Mouse (Mus musculus): ENCODE results near the gene Sh3rf3.

Gene Sh3rf3

DNA sequence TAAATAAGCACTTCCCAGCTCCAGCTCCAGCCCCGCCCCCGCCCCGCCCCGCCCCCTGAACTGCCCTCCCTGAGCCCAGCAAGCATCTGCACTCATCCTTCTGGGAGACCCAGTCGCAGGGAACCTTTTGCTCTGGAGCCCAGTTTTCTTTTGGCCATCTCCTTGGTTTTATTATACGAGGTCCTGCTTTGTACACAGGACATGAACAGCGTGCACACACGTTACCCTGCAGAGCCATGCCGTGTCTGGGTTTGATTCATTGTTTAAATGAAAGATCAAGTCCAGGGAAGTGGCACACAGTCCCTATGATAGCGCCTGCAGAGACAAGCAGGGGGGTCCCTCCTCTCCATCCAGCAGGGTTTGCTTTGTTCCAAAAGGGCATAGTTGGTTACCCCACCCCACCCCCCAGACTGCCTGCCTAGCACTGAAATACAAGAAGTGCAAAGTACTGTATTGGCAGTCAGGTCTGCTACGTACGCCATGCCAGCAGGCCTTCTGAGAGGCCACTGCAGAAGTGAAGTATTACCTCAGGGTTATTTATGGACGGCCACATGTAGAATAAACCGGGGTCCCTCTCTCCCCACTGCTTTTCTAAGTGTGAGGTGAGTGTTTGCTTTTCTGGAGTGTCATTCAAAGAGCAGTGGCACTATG, 41.5 kb downstream of the Sh3rf3 start:
- peak; percentile 3 for DNase-seq (ENCODE audit: low read depth, low spot score)

- no peak for DNase-seq (ENCODE audit: low read depth, low spot score)
Measured at GRCm38 (mm10) chr10:58855199-58855751, 42.1 kb downstream of the Sh3rf3 start.

GRCm38 (mm10) chr10:58855814-58856213, 42.7 kb downstream of the Sh3rf3 start:
- no peak for DNase-seq (ENCODE audit: low read depth, low spot score)

GRCm38 (mm10) chr10:58856742-58857141, 43.6 kb downstream of the Sh3rf3 start:
- DNase-seq (ENCODE audit: low read depth, low spot score), result no peak

- no peak for DNase-seq (ENCODE audit: low read depth, low spot score)
Measured at GRCm38 (mm10) chr10:58864735-58865134, 51.6 kb downstream of the Sh3rf3 start.

DNA sequence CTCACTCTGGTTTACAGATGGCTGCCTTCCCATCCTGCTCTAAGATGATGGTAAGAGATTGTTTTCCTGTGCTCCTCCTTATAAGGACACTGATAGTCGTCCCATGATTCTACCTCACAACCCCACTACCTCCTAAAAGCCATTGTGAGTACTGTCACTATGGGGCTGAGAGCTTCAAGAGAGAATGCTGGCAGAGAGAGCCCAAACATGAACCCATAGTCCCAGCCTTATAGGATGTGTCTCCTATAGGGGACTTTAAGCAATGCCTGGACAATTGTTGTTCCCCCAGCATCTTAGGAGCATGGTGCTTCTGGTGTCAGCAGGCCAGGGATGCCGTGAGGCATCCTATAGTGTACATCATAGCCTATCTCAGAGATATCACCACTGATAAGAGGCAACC, 54.4 kb downstream of the Sh3rf3 start:
- no peak for DNase-seq (ENCODE audit: low read depth, low spot score)

DNA sequence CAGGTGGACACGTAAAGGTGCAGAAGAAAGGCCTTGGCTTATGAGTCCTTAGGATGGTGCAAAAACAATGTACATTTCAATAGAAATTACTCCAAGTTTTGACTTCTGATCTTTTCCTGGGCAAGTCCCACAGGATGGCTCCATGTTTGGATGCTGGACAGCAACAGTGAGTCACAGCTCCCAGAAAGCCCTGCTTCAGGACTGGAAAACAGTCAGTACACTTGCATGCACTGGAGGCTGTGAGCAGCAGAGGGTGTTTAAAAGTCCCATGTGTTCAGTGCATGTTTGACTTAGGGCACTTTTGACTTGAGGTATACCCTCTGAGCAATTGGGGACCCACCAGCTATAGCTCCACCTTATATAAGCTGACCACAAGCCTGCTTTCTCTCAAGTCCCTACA, 56.7 kb downstream of the Sh3rf3 start:
- no peak for DNase-seq (ENCODE audit: low read depth, low spot score)

- DNase-seq (ENCODE audit: low read depth, low spot score), result no peak
Measured at GRCm38 (mm10) chr10:58871149-58871820, 58.1 kb downstream of the Sh3rf3 start.

DNA sequence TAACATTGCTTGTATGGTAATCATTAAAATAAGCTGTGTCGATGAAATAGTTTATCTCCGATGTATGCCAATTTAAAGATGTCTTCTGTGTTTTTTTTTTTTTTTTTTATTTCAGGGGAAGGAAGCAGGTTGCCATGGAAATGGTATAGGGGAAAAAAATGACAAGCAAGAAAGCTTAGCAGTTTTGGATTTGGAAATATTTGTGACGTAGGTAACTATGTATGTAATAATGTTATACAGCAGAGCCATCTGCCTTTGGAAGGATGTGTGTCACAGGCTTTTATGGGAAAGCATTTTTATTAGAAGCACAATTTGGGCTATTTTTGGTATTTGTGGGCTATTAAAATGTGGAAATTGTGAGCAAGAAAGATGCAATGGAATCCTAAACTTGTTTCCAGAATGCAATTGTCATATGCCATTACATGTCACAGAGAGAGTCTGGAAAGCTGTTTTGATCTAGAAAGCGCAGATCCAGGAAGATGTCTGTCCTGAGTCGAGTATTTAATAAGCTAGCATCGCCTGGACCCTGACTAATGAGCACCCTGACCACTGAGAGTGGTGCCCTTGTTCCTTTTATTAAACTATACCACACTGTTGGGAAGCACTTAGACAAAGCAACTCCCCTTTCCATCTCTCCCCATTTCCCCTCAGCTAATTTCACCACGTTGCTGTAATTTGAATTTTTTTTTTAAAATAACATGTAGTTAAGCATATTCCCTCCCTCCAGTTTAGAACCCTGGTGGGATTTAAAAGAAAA, 58.8 kb downstream of the Sh3rf3 start:
- DNase-seq (ENCODE audit: low read depth, low spot score), result no peak

DNA sequence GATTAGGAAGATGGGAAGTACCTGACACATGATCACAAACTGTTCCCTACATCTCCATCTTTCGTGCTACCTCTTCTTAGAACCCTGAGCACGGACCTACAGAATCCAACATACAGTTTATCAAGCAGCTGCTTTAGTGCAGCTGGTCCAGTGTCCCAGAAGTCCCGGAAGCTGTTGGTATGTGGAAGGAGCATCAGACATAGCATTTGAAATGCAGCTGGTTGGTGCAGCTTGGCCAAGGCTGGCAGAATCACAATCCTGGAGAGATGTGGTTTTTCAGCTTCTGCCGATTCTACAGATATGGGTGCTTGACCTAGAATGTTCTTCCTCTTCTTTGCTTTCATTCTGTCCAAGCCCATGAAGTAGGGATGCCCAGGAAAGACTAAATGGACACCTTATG, 64.7 kb downstream of the Sh3rf3 start:
- no peak for DNase-seq (ENCODE audit: low read depth, low spot score)

- peak; percentile 52 for DNase-seq (ENCODE audit: low read depth, low spot score)
Measured at GRCm38 (mm10) chr10:58878636-58879035, 65.5 kb downstream of the Sh3rf3 start.

DNA sequence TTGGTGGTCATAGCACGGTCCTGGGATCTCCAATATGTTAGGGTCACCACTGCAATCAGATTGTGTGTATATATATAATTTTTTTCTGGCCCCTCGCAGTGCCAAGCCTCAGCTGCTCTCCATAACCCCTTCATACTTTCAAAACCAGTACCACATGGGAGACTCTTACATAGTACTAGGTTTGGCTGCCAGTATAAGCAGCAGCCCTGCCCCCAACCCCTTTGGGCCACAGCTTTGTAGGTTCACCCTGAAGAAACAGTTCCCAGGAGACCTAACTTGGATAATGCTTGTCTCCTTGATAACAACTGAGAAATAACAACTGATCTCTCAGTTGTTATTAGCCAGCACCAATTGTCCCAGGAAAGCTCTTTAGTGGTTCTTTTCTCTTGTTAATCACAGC, 69.6 kb downstream of the Sh3rf3 start:
- DNase-seq (ENCODE audit: low read depth, low spot score), result no peak

- DNase-seq (ENCODE audit: low read depth, low spot score), result no peak
Measured at GRCm38 (mm10) chr10:58885351-58885750, 72.2 kb downstream of the Sh3rf3 start.

DNA sequence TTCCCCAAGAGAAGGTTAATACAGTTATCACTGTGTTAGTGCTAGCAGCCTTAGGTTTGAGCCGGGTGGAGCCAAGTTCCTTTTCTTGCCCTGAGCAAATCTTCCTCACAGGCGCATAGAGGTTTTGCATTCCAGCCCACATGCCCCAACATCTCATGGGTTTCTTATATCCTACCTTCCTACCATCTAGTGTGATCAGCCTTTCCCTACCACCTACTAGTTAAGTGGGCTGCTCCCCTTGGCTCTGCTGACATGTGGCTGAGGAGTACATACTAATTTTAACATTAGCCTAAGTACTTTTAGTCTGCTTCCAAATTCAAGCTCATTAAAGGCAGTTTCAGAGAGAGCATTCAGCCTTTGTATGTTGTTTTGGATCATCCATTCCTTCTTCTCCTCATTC, 72.7 kb downstream of the Sh3rf3 start:
- DNase-seq (ENCODE audit: low read depth, low spot score), result no peak

GRCm38 (mm10) chr10:58890671-58891439, 77.7 kb downstream of the Sh3rf3 start:
- no peak for DNase-seq (ENCODE audit: low read depth, low spot score)

- DNase-seq (ENCODE audit: low read depth, low spot score), result no peak
Measured at GRCm38 (mm10) chr10:58895431-58895830, 82.3 kb downstream of the Sh3rf3 start.

GRCm38 (mm10) chr10:58897009-58897543, 83.9 kb downstream of the Sh3rf3 start:
- DNase-seq (ENCODE audit: low read depth, low spot score), result peak; percentile 18

GRCm38 (mm10) chr10:58905253-58905652, 92.1 kb downstream of the Sh3rf3 start:
- peak; percentile 8 for DNase-seq (ENCODE audit: low read depth, low spot score)

DNA sequence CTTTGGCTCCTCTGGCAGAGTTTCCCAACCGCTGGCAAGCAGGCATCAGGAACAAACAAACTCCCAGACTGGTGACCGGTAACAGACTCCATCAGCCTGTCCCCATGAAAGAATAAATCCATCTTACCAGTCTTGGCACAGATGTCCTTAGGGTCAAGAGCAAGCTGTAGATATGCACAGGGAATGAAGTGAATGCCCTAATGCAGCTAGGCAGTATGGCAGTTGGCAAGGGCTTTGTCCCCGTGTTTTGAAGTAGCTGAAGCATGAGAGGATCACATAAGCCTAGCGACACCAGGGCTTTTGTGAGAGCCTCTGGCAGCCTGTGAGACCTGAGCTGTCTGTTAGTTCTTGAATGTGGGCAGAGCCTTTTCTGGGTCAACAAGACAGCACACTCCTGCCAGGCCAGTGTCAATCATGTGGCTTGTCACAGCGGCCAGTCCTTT, 93.9 kb downstream of the Sh3rf3 start:
- no peak for DNase-seq (ENCODE audit: low read depth, low spot score)

GRCm38 (mm10) chr10:58908451-58908850, 95.3 kb downstream of the Sh3rf3 start:
- DNase-seq (ENCODE audit: low read depth, low spot score), result peak; percentile 69

Data from R1 (cell line).